Comparison of ENCODE assay signal across 24 mouse cellular contexts in the genomic region with DNA sequence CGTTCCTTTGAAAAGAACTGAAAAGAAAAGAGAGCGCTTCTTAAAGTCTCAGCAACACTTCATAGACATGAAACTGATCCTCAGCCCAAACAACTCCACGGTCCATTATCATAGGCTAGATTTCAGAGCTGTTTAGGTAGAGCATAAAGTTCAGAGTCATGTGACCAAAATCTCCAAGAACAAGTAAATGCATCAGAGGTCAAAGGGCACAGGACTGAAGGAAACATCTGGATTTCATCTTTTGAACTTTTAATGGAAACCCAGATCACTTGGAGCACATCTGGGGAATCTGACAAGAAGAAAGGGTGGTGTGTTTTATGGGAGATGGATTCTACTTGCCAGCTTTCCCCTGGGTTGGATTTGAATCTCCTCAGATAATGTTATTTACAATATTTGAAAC.
"Had no signal": no experiment of that assay in that cellular context is flagged by ENCODE, and none has a peak within 500 bp of the region (broad histone marks: within the 10 kb centered on the region; RNA-seq: fewer than 3 reads in every experiment).

No protein-coding gene starts in this region.

- H3K4me2 ChIP-seq: kidney, embryonic 15.5 days; limb, embryonic 12.5 days; limb, embryonic 15.5 days; liver, embryonic 11.5 days; midbrain, embryonic 12.5 days; midbrain, embryonic 15.5 days; neural tube, embryonic 12.5 days; neural tube, embryonic 15.5 days; stomach, embryonic 15.5 days had no signal

- H3K9me3 ChIP-seq: kidney, embryonic 15.5 days; limb, embryonic 12.5 days; limb, embryonic 15.5 days; midbrain, embryonic 12.5 days; midbrain, embryonic 15.5 days; neural tube, embryonic 12.5 days; neural tube, embryonic 15.5 days; stomach, embryonic 15.5 days had no signal

- DNase-seq: kidney, adult 8-10 months; kidney, postnatal 10 days; kidney, postnatal 36 days; layer of hippocampus, postnatal 36 days; left cerebral cortex, postnatal 4 days; liver, postnatal 0 days; lung, postnatal 14 days; lung, postnatal 4 days; right cerebral cortex, adult 18-20 months; right cerebral cortex, postnatal 14 days; spleen, adult 18-20 months; thymus, adult 18-20 months; thymus, postnatal 36 days had no signal

- H3K4me3 ChIP-seq: kidney, embryonic 15.5 days; left cerebral cortex, adult 2 months; limb, embryonic 12.5 days; limb, embryonic 15.5 days; midbrain, embryonic 12.5 days; midbrain, embryonic 15.5 days; neural tube, embryonic 12.5 days; neural tube, embryonic 15.5 days; stomach, embryonic 15.5 days had no signal

- H3K27me3 ChIP-seq: kidney, embryonic 15.5 days; limb, embryonic 12.5 days; limb, embryonic 15.5 days; midbrain, embryonic 12.5 days; midbrain, embryonic 15.5 days; neural tube, embryonic 12.5 days; neural tube, embryonic 15.5 days; stomach, embryonic 15.5 days had no signal

- H3K4me1 ChIP-seq: kidney, embryonic 15.5 days; limb, embryonic 15.5 days; midbrain, embryonic 12.5 days; midbrain, embryonic 15.5 days; neural tube, embryonic 12.5 days; neural tube, embryonic 15.5 days; stomach, embryonic 15.5 days had no signal

- H3K9ac ChIP-seq: kidney, embryonic 15.5 days; limb, embryonic 12.5 days; limb, embryonic 15.5 days; liver, embryonic 14.5 days; liver, postnatal 0 days; midbrain, embryonic 12.5 days; midbrain, embryonic 15.5 days; neural tube, embryonic 12.5 days; neural tube, embryonic 15.5 days; stomach, embryonic 15.5 days had no signal

- ATAC-seq: liver, postnatal 0 days; midbrain, embryonic 15.5 days had no signal

- H3K27ac ChIP-seq: kidney, embryonic 15.5 days; left cerebral cortex, adult 2 months; limb, embryonic 12.5 days; limb, embryonic 15.5 days; liver, embryonic 14.5 days; midbrain, embryonic 12.5 days; midbrain, embryonic 15.5 days; neural tube, embryonic 12.5 days; neural tube, embryonic 15.5 days; stomach, embryonic 15.5 days had no signal

- H3K36me3 ChIP-seq: kidney, embryonic 15.5 days; limb, embryonic 12.5 days; limb, embryonic 15.5 days; midbrain, embryonic 12.5 days; midbrain, embryonic 15.5 days; neural tube, embryonic 12.5 days; neural tube, embryonic 15.5 days; stomach, embryonic 15.5 days had no signal
